Mouse (Mus musculus) layer of hippocampus, postnatal 10 days (tissue): ENCODE results near the gene Frem1. TPM values are rescaled to one million over a fixed set of nuclear protein-coding genes. Genes with fewer than 3 reads are reported as not detected.
A peak's percentile ranks its signal among the peaks of the same experiment; 100 is the strongest.

Experiments
- DNase-seq, 2 experiments: peaks; one replicate each; pipeline ENCODE4 v3.0.0; 2021; ENCODE audit warnings: low spot score in 2 of 2
- total RNA-seq, 2 experiments: library from RNA; stranded (reverse); gene quantifications; 2 replicates each; pipeline ENCODE4 v1.2.3; 2021

Frem1 gene
- total RNA-seq, 2 experiments from 2014 or later, result 4.3 to 4.9 TPM

DNA sequence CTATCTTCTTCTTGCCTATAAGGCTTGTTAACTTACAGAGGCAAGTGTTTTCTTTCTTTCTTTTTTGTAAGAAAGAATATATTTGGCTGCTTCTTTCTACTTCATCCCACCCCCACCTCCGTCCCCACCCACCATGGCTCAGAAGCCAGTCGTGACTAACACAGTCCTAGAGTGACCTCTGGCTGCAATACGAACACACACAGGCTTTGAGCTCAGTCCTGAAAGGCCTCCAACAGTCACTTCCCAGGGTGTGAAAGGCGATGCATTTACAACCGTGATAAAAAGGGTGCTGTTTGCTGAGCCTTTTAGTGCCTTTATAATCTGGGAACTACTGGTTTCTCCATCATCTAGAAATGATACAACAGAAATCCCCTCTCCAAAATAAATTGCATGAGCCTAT, 117.8 kb downstream of the Frem1 start:
- peak in 1 of 2 experiments; percentile 51 for DNase-seq

DNA sequence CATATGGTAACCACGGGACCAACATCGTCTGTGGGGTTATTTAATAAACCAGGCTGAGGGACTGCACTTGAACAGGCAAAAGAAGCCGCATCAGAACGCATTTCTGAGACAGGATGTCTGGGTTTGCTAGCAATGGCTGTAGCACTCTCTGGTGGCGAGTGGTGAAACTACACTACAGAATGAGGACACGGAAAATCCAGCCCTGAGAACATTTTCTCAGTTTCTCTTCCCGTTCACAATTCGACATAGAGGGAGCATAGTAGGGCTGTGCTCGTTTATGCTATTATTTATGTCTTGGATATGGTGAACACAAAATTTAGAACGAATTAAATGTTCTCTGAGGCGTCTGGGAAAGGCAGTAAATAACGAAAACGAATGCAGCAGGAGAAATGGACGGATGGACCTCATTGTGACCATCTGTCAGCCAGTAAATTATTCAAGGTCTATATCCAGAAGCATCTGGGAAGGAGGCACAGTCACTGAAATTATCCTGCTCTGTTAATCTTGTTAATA, 118.4 kb downstream of the Frem1 start:
- peak; percentile 92 for DNase-seq

- no peak for DNase-seq
Measured at GRCm38 (mm10) chr4:82930079-82930478, 122.1 kb downstream of the Frem1 start.

DNA sequence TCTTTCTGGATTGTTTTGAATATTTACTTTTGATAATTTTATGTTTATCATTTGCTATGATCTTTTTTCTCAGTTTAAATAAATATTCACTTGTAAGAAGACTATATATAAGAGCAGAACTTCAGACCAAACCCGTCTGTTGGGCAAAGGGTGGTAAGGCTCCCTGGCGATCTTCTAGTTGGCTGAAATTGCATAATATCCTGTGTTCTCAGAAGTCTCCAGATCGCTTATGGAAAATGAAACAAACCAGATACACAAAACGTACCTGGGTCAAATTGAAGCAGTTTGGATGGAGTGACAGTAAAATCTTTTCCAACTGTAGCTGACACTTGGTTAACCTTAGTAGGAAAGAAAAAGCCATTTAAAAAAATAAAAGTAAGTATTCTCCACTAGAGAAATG, 130.2 kb downstream of the Frem1 start:
- no peak for DNase-seq

GRCm38 (mm10) chr4:82918625-82919024, 133.5 kb downstream of the Frem1 start:
- no peak for DNase-seq

GRCm38 (mm10) chr4:82916678-82917050, 135.5 kb downstream of the Frem1 start:
- no peak for DNase-seq

GRCm38 (mm10) chr4:82916003-82916677, 136.0 kb downstream of the Frem1 start:
- peak; percentile 56 to 57 for DNase-seq

DNA sequence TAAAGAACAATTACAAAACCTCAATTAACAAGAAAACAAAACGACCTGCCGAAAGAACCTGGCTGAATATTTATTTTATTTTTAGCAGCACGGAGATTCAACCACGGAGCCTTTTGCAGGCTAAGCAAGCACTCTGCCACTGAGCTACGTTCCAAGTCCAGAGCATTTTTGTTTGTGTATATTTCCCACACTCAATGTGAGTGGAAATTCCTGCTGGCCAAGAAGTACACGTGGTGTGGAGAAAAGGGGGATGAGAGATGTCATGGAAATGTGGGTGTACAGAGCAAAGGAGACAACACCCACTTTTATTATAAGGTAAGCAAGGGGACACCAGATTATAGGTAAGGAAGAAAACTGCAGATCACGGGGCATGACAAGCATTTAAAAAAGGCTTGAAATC, 136.6 kb downstream of the Frem1 start:
- no peak for DNase-seq

DNA sequence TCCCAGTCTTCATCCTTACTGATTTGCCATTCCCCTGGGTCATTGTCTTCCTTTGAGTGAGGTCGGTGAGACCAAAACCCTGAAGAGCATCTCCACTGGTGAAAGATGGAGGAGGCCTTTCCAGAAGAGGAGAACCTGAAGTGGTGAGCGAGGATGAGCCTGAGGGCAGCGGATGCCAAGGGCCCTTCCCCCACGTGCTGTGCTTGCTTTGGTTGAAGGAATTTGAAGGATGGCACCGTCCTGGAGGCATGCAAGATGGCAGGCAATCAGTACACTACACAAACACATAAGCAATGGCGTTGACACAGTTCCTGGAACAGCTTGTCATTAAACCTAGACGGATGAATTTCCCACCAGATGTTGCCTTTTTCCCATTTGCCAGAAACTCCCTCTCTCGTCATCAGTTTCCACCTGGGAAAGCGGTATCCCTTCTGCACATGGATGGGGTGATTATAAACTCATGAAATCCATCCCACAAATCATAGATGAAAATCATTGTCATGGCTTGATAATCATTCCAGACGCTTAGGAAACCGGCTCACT, 137.5 kb downstream of the Frem1 start:
- peak in 1 of 2 experiments; percentile 21 for DNase-seq

DNA sequence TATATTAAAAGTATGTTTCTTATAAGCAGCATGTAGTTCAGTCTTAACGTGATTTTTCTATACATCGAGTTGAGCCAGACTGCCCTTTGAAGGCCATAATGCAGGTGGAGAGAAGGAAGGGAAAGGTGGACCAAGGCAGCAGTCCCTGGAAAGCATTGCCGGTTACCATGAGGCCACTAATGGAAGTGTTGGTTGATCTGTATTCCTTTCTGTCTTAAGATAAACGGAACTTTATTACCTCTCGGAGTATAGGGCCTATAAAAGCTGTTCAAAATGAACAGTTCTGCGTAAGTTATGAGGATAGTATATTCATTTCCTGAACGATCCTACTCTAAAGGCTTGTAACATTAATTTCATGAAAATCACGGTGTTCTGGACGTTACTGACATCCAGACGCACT, 156.9 kb downstream of the Frem1 start:
- no peak for DNase-seq

- no peak for DNase-seq
Measured at GRCm38 (mm10) chr4:82892247-82892646, 159.9 kb downstream of the Frem1 start.

DNA sequence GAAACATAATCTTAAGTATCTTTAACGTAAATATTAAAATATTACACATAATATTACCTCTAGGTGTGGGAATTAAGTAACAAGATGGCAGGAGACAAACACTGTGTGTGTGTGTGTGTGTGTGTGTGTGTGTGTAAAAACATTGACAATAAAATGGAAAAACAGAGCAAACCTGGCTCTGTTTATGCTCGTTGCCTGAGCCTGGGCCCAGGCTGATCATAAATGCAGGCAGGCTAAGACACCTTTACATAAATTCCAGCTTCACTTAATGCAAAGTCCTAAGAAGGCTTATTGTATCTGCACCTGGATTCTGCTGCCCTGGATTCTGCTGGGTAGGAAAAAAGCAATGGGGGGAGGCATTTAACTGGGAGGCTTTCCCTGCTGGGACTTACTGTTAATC, 160.6 kb downstream of the Frem1 start:
- no peak for DNase-seq

GRCm38 (mm10) chr4:82891049-82891448, 161.1 kb downstream of the Frem1 start:
- peak; percentile 31 to 35 for DNase-seq

GRCm38 (mm10) chr4:82890585-82890984, 161.6 kb downstream of the Frem1 start:
- no peak for DNase-seq

GRCm38 (mm10) chr4:82886148-82886547, 166.0 kb downstream of the Frem1 start:
- DNase-seq, result no peak

DNA sequence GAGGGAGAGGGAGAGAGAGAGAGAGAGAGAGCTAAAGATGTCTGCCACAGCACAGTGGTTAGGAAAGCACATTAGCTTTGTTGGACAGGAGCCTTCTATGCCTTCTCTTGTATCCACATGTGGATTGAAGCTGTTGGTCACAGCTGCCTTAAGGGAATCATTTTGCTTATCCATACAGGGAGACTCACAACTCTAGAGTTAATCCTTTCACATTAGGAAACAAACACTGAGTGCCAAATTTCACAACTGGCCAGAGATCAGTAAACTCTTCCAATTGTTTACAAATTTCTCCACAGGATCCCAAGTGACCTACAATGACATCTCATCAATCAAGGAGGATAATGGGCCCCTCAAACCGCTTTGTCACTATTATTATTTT, 166.6 kb downstream of the Frem1 start:
- DNase-seq, result no peak

- DNase-seq, result no peak
Measured at GRCm38 (mm10) chr4:82884636-82885534, 167.3 kb downstream of the Frem1 start, which contains the start of gene Cer1. Cer1 (minus strand) TSS chr4:82885148.

DNA sequence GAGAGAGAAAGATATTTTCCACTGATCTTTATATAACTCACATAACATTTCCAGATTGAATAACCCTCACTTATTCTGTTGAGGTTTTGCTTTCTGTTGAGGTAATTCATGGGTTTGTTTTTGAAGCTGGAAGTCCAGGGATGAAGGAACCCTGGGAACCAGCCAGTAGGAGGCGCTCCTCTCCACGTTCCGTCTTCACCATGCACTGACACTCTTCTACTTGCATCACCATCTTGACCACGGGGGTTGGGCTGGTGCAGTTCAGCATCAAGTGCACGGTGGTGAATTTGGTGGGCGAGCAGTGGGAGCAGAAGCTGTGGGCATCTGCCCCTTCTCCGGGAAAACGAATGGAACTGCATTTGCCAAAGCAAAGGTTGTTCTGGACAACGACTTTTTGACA, 169.6 kb downstream of the Frem1 start:
- DNase-seq, result no peak

DNA sequence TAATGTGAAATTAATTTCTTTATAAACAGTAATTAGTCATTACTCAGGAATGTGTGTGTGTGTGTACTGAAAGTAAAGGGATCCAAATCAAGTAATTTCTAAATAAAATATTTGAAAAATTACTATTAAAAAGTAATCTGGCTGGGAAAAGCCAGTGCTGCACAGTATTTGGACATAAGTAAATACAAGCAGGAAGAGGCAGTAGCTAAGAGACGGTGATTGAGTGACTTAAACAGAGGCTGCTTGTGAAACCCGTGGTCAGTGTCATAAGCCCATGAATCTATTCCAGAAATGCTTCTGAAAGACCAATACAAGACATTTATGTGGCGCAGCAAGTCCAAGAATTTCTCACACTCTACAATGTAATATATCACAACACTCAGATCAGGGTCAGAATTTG, 170.8 kb downstream of the Frem1 start:
- no peak for DNase-seq

DNA sequence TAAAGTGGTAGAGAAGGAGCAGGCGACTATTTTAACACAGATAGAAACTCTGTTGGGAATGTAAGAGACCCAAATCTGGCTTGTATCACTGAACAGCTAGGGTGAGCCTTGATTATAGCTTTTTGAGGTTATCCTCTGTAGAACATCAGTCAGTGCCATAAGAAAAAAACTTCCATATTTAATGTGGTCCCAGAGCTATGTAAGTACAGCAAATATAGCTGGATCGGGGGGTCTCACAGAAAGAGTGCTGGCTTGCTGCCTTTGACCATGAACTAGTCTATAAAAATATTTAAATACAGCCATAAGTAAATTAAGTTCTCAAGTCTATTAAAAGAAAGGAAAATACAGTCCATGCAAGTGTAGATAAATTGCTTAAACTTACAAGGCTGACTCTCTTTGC, 171.9 kb downstream of the Frem1 start:
- DNase-seq, result no peak

GRCm38 (mm10) chr4:82879152-82879551, 173.0 kb downstream of the Frem1 start:
- DNase-seq, result no peak

DNA sequence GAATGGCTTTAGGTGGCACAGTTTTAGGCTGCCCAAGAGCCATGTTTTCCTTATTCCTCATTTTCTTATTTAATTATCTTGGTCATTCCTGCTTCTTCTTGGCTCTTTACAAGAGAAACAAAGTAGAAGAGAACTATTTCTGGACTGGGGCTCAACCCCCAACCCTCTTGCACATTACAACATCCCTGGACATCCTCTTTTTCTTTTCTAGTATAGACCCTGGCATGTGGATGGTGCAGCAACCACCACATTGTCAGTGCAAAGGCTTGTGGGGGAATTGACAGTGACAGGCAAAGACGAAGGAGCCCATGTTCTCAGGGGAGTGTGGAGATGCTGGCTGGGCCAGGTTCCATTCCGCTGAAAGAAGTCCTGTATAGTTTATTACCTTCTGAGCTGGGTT, 175.5 kb downstream of the Frem1 start:
- DNase-seq, result no peak
